Mouse (Mus musculus): Measurements from ENCODE around the gene Tnfrsf14.

Gene Tnfrsf14

GRCm38 (mm10) chr4:154948940-154949588 is 20.7 kb upstream of the Tnfrsf14 start:
- intact Hi-C loops (cut with DNase I): loop anchor here (5.0 kb wide), 2 partner anchors 38 to 113 kb away; no protein-coding TSS in a partner anchor

- intact Hi-C loops (cut with DNase I): loop anchor here (5.0 kb wide), 2 partner anchors 39 to 114 kb away; no protein-coding TSS in a partner anchor
Observed at GRCm38 (mm10) chr4:154948066-154948939, 19.9 kb upstream of the Tnfrsf14 start.

- intact Hi-C loops (cut with DNase I): loop anchor here (5.0 kb wide), 2 partner anchors 41 to 116 kb away; no protein-coding TSS in a partner anchor
Observed at GRCm38 (mm10) chr4:154946319-154946718, 18.0 kb upstream of the Tnfrsf14 start.

- intact Hi-C loops (cut with DNase I): loop anchor here (2.0 kb wide), 1 partner anchor 67 kb away; no protein-coding TSS in a partner anchor
Observed at GRCm38 (mm10) chr4:154944121-154944590, 15.8 kb upstream of the Tnfrsf14 start.

GRCm38 (mm10) chr4:154943323-154944039 is 15.1 kb upstream of the Tnfrsf14 start:
- intact Hi-C loops (cut with DNase I): loop anchor here (2.0 kb wide), 1 partner anchor 67 kb away; no protein-coding TSS in a partner anchor

- intact Hi-C loops (cut with DNase I): no loop called here
Observed at GRCm38 (mm10) chr4:154942632-154943322, 14.4 kb upstream of the Tnfrsf14 start.

GRCm38 (mm10) chr4:154941831-154942230 is 13.5 kb upstream of the Tnfrsf14 start:
- intact Hi-C loops (cut with DNase I): no loop called here

GRCm38 (mm10) chr4:154940156-154940555 is 11.8 kb upstream of the Tnfrsf14 start:
- intact Hi-C loops (cut with DNase I): no loop called here

- intact Hi-C loops (cut with DNase I): no loop called here
Observed at GRCm38 (mm10) chr4:154937746-154938145, 9.4 kb upstream of the Tnfrsf14 start.

- intact Hi-C loops (cut with DNase I): no loop called here
Observed at GRCm38 (mm10) chr4:154936542-154937255, 8.3 kb upstream of the Tnfrsf14 start.

GRCm38 (mm10) chr4:154935788-154936187 is 7.4 kb upstream of the Tnfrsf14 start:
- intact Hi-C loops (cut with DNase I): no loop called here

- intact Hi-C loops (cut with DNase I): no loop called here
Observed at GRCm38 (mm10) chr4:154934800-154935199, 6.4 kb upstream of the Tnfrsf14 start.

GRCm38 (mm10) chr4:154933306-154933907 is 5.0 kb upstream of the Tnfrsf14 start:
- intact Hi-C loops (cut with DNase I): no loop called here

- intact Hi-C loops (cut with DNase I): no loop called here
Observed at GRCm38 (mm10) chr4:154929088-154929660, 811 bp upstream of the Tnfrsf14 start.

GRCm38 (mm10) chr4:154927899-154928337 is 445 bp downstream of the Tnfrsf14 start:
- intact Hi-C loops (cut with DNase I): no loop called here

GRCm38 (mm10) chr4:154926969-154927898 is 1.1 kb downstream of the Tnfrsf14 start:
- intact Hi-C loops (cut with DNase I): no loop called here

- intact Hi-C loops (cut with DNase I): no loop called here
Observed at GRCm38 (mm10) chr4:154925413-154925812, 3.0 kb downstream of the Tnfrsf14 start.

- intact Hi-C loops (cut with DNase I): no loop called here
Observed at GRCm38 (mm10) chr4:154922931-154923330, 5.4 kb downstream of the Tnfrsf14 start.
